In the genomic region with DNA sequence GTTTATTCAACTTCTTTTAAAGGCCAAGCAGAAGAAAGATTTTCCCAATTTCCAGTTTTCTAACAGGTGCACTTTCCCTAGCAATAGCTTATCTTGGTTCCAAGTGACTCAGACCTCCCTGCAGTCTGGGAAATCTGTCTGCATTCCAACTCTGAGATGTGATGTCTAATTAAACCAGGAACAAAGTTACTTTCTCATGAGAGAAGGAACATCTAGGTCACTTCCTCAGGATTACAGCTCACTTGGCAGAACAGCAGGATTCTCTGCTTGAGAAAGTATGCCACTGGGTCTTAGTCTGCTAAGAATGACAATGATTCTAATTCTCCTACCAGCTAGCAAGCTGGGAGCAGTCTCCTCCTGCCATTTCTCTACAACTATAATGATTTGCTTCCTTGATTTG, we compare ENCODE assay signal across 17 mouse cellular contexts. TPM values are rescaled to one million over a fixed set of nuclear protein-coding genes. Genes with fewer than 3 reads are reported as not detected.
DNase-seq lines count a peak whose midpoint lies in the region; ATAC-seq lines count a peak whose summit lies in the region.
"Had no signal": no experiment of that assay in that cellular context is flagged by ENCODE, and none has a peak within 500 bp of the region (broad histone marks: within the 10 kb centered on the region; RNA-seq: fewer than 3 reads in every experiment).

No protein-coding gene starts in this region.

- H3K36me3 ChIP-seq in heart, embryonic 11.5 days (ENCODE audit: control insufficient read depth, insufficient read depth, low read length), result no peaks in the 10 kb centered on the region
- H3K36me3 ChIP-seq: liver, embryonic 13.5 days had no signal

- H3K4me3 ChIP-seq in heart, embryonic 11.5 days (ENCODE audit: low read depth, low read length), result no peak overlapping the region
- H3K4me3 ChIP-seq: liver, embryonic 13.5 days had no signal

- no peaks in the 10 kb centered on the region for H3K9me3 ChIP-seq in heart, embryonic 11.5 days (replicated peaks; ENCODE audit: control insufficient read depth, low read length)
- H3K9me3 ChIP-seq: liver, embryonic 13.5 days had no signal

- no peak for ATAC-seq in heart, embryonic 11.5 days (replicated peaks; ENCODE audit: insufficient number of reproducible peaks, low FRiP score, low TSS enrichment)
- no peak for ATAC-seq in megakaryocyte-erythroid progenitor cell, adult 5-6 weeks (replicated peaks; ENCODE audit: low FRiP score, low TSS enrichment, poor library complexity, severe bottlenecking)

- no peaks in the 10 kb centered on the region for H3K27me3 ChIP-seq in heart, embryonic 11.5 days (ENCODE audit: control insufficient read depth, insufficient read depth, low read length)
- H3K27me3 ChIP-seq: liver, embryonic 13.5 days had no signal

- H3K4me2 ChIP-seq in heart, embryonic 11.5 days, result no peak overlapping the region
- H3K4me2 ChIP-seq: liver, embryonic 13.5 days; midbrain, embryonic 11.5 days had no signal

- H3K9ac ChIP-seq in heart, embryonic 11.5 days (ENCODE audit: low read depth, low read length), result no peak overlapping the region
- H3K9ac ChIP-seq: liver, embryonic 13.5 days had no signal

- DNase-seq in heart, adult 11 months, result peak; percentile 84
- peak; percentile 11 for DNase-seq in retina, postnatal 1 day
- DNase-seq in retina, embryonic 14.5 days (ENCODE audit: low spot score), result no peak
- peak; percentile 84 for DNase-seq in adipocyte (ENCODE audit: low spot score)
- DNase-seq in telencephalon, adult 2 months (ENCODE audit: low read depth, low spot score), result peak; percentile 55
- DNase-seq: adrenal gland, postnatal 14 days; gastrocnemius, postnatal 10 days; kidney, postnatal 25 days; liver, embryonic 13.5 days; lung, postnatal 14 days; thymus, postnatal 25 days had no signal

- no peak overlapping the region for H3K27ac ChIP-seq in heart, embryonic 11.5 days (ENCODE audit: low read depth, low read length)
- H3K27ac ChIP-seq: liver, embryonic 13.5 days had no signal

- no peaks in the 10 kb centered on the region for H3K4me1 ChIP-seq in heart, embryonic 11.5 days (ENCODE audit: control insufficient read depth, insufficient read depth, low read length)
- H3K4me1 ChIP-seq: liver, embryonic 13.5 days had no signal

RNA-seq across cellular contexts. Expression of gene Ifi202b, which starts 9.4 kb away (rescaled TPM):
- not detected in 2 replicates for polyA plus RNA-seq in heart, embryonic 11.5 days (2014; fragmentation: Nextera tagmentation; extraction: Ambion mirVana)
- not detected in 2 replicates for total RNA-seq in megakaryocyte-erythroid progenitor cell, adult 5-6 weeks (2014; fragmentation: Nextera tagmentation)
- not detected in 2 replicates for total RNA-seq in megakaryocyte-erythroid progenitor cell, adult 5-6 weeks (2017)
- total RNA-seq: adrenal gland, postnatal 14 days; gastrocnemius, postnatal 10 days; heart, postnatal 14 days; left cerebral cortex, adult 8-10 months had no signal
- polyA plus RNA-seq: intestine, embryonic 14.5 days; liver, embryonic 13.5 days; midbrain, embryonic 11.5 days had no signal

RNA-seq across cellular contexts. Expression of gene Ifi203, which starts 30.6 kb away (rescaled TPM):
- polyA plus RNA-seq in heart, embryonic 11.5 days (2014; fragmentation: Nextera tagmentation; extraction: Ambion mirVana), result 0.31 TPM in 1 of 2 replicates, not detected in the other
- total RNA-seq in megakaryocyte-erythroid progenitor cell, adult 5-6 weeks (2014; fragmentation: Nextera tagmentation), result 21.6 and 24.5 TPM in 2 replicates
- total RNA-seq in megakaryocyte-erythroid progenitor cell, adult 5-6 weeks (2017), result 9.5 and 28.7 TPM in 2 replicates
- polyA plus RNA-seq: midbrain, embryonic 11.5 days had no signal

RNA-seq across cellular contexts. Expression of gene Mndal, which starts 30.8 kb away (rescaled TPM):
- 2.7 and 3.7 TPM in 2 replicates for polyA plus RNA-seq in heart, embryonic 11.5 days (2014; fragmentation: Nextera tagmentation; extraction: Ambion mirVana)
- 39.2 and 48.4 TPM in 2 replicates for total RNA-seq in megakaryocyte-erythroid progenitor cell, adult 5-6 weeks (2014; fragmentation: Nextera tagmentation)
- total RNA-seq in megakaryocyte-erythroid progenitor cell, adult 5-6 weeks (2017), result 48.0 and 63.2 TPM in 2 replicates

RNA-seq across cellular contexts. Expression of gene Ifi205, which starts 58.5 kb away (rescaled TPM):
- 2.4 and 3.1 TPM in 2 replicates for polyA plus RNA-seq in heart, embryonic 11.5 days (2014; fragmentation: Nextera tagmentation; extraction: Ambion mirVana)
- not detected in 2 replicates for total RNA-seq in megakaryocyte-erythroid progenitor cell, adult 5-6 weeks (2014; fragmentation: Nextera tagmentation)
- 2.9 and 3.1 TPM in 2 replicates for total RNA-seq in megakaryocyte-erythroid progenitor cell, adult 5-6 weeks (2017)
- total RNA-seq: left cerebral cortex, adult 8-10 months had no signal
- polyA plus RNA-seq: midbrain, embryonic 11.5 days had no signal
